Mouse (Mus musculus) forebrain, embryonic 13.5 days (tissue): ENCODE measurements at regions not wholly inside any gene's neighbourhood (a gene's known extent, or its start where the extent isn't known, plus 50 kb on each side); places are given as distances from the start of the nearest gene placed in this dataset.

Source experiments
- ATAC-seq: fragments of 200-750 bp; cut with Nextera tagmentation; 2 replicates; pipeline ENCODE4 v1.8.0; 2017
- H3K27ac ChIP-seq: fragments of 300-500 bp; sonication (generic); 2 replicates; pipeline ENCODE4 v1.5.1; 2015; ENCODE audit warnings: inconsistent platforms, mild to moderate bottlenecking, moderate library complexity
- H3K27me3 ChIP-seq: fragments of 300-500 bp; sonication (generic); 2 replicates; pipeline ENCODE4 v1.6.1; 2015; ENCODE audit warnings: mild to moderate bottlenecking, inconsistent platforms
- H3K36me3 ChIP-seq: fragments of 300-500 bp; sonication (generic); 2 replicates; pipeline ENCODE4 v1.6.1; 2015; ENCODE audit warnings: mild to moderate bottlenecking, inconsistent platforms; ENCODE audit not compliant: poor library complexity, severe bottlenecking
- H3K4me1 ChIP-seq: fragments of 300-500 bp; sonication (generic); 2 replicates; pipeline ENCODE4 v1.6.1; 2015; ENCODE audit warnings: inconsistent platforms
- H3K4me2 ChIP-seq: fragments of 300-500 bp; sonication (generic); 2 replicates; pipeline ENCODE4 v1.6.1; 2015; ENCODE audit warnings: inconsistent platforms, mild to moderate bottlenecking, moderate library complexity
- H3K4me3 ChIP-seq: fragments of 300-500 bp; sonication (generic); 2 replicates; pipeline ENCODE4 v1.5.1; 2015; ENCODE audit warnings: mild to moderate bottlenecking, inconsistent platforms
- H3K9ac ChIP-seq: fragments of 300-500 bp; sonication (generic); 2 replicates; pipeline ENCODE4 v1.6.1; 2015; ENCODE audit warnings: mild to moderate bottlenecking, inconsistent platforms
- H3K9me3 ChIP-seq: fragments of 300-500 bp; sonication (generic); replicated peaks from 2 replicates; pipeline ENCODE4 v1.6.1; 2016; ENCODE audit warnings: inconsistent platforms
- WGBS: fragments of 180-500 bp; shearing (Covaris S2); methylation state at CpG from one replicate; pipeline ENCODE4 v1.1.7; 2015; 5-methylcytosine and 5-hydroxymethylcytosine counted together

DNA sequence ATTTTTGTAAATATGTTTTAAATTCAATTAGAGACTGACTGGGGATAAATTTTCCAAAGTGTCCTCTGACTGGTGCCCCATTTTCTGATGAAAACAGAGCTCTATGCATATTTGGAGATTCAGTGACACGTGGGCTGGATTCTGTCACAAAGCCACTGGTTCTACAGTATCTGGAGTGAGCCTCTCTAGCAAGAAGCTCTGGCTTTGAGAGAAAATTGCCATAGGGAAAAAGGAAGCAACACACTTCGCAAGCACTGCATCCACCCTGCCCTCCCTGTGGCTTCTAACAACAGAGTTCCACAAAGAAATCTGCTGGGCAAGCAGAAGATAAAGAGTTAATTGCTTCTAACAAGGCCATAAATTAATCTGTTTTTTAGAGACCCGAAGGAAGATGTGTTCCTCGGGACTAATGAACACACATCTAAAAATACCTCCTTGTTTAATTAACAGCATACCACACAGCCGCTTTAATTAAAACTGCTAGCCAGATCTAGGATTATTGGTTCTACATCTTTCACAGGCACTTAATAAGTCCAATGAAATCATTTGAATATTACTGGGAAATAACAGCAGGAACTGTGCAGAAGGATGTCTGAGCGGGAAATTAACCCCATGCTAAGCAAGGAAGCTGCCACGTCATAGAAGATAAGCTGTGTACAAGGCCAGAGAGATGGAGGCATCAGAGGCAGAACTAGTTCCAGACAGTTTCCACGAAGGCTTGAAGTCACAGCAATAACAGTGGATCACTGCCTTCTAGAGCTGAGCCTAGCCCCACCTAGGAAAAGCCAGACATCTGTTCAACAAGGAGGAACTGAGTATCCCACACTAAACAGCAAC is 113.7 kb upstream of the Ccdc85a start:
- peaks cover 13% of the 10 kb centered on the region for H3K4me1 ChIP-seq
- H3K27me3 ChIP-seq: no peaks in the 10 kb centered on the region
- no peak overlapping the region for H3K9ac ChIP-seq
- H3K4me3 ChIP-seq: no peak overlapping the region
- no peaks in the 10 kb centered on the region for H3K36me3 ChIP-seq
- peak overlapping the region; percentile 52 for H3K27ac ChIP-seq
- peak; percentile 77 for ATAC-seq
- no peaks in the 10 kb centered on the region for H3K9me3 ChIP-seq
- H3K4me2 ChIP-seq: peak overlapping the region; percentile 27
- 22% methylated on average over 8 of the region's 8 CpGs for WGBS

DNA sequence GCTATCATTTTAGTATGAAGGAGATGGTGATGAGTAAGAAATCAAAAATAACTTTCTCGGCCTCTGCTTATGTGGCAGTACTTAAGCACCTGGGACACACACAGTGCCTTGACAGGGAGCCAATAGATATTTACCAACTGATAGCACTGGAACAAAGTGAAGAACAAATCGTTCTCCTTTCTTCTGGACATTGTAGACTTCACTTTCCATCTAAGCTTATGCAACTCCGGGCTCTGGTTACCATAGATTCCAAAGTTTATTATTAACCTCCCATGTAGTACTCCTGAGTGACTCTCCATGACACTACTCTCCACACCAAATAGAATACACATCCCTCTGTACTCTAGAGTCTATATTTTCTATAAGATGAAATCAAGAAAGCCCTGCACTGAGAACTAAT is 110.9 kb upstream of the Ccdc85a start:
- Histone ChIP-seq H3K4me2 (no peak overlapping the region), H3K9ac (no peak overlapping the region), H3K36me3 (no peaks in the 10 kb centered on the region)

DNA sequence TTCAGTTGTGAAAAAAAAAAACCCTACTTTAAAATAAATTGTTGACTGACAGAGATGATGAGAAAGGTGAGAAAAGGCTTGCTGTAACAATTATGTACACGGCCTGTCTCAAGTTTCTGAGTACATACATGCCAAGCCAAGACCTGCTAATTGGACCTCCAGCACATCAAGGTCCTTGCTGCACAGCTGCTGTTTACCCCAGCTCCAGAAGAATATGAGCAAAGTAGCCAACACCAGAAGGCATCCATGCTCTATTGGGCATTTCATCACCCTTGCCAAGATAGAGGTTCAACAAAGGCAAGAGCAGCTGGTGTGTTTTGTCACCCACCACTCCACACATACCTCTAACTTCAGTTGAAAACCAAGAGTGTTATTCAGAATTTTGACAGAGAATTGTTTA is 109.2 kb upstream of the Ccdc85a start:
- Histone ChIP-seq H3K4me2 (no peak overlapping the region), H3K4me1 (peaks cover 18% of the 10 kb centered on the region), H3K4me3 (no peak overlapping the region), H3K9me3 (no peaks in the 10 kb centered on the region), H3K36me3 (no peaks in the 10 kb centered on the region), H3K27me3 (no peaks in the 10 kb centered on the region), H3K27ac (no peak overlapping the region), H3K9ac (no peak overlapping the region)
- WGBS: 34% methylated on average over 1 of the region's 1 CpGs
- peak; percentile 79 for ATAC-seq

More for the DNA sequence above, 110.9 kb upstream of the Ccdc85a start:
- WGBS: 82% methylated on average over 3 of the region's 3 CpGs
- Histone ChIP-seq H3K4me1 (peaks cover 18% of the 10 kb centered on the region), H3K27ac (no peak overlapping the region), H3K4me3 (no peak overlapping the region), H3K9me3 (no peaks in the 10 kb centered on the region), H3K27me3 (no peaks in the 10 kb centered on the region)
- no peak for ATAC-seq

DNA sequence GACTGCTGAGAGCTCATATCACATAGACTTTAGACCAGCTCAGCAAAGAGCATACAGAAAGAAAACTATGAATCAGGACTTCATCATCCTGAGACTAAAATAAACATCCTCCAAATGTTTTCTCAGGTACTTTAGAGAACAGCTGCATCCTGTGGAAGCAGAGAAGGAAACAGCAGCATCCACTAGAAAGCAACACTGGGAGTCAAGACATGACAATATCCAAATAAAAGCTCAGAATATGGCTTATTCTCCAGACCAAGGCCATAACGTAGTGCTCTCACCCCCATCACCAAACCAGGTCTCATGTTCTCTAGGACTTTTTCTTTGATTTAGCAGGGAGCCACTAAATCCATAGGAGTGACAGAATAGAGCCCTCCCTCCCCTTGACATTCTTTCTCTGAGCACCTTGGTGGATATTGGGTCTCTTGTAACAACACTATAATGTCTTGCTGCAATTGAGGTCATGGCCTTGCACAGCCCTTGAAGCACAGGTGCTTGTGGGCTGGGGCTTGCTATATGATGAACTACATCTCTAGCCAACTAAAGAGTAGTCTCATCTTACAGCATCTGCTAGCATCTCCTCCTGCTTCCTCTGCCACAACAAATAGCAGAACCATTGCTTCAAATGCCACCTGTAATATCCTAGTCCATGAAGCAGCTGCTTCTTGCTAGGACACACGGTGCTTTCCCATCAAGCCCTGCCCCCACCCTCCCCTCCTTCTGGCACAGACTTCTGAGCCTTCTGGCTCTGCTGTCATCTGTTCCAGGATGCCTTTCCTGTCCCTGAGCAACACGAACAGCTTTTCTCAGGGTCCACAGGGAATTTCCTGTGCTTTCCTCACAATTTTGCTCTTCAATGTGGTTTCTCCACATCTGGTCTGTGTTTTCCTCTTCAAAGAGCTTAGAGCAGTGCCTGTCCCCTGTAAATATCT is 108.4 kb upstream of the Ccdc85a start:
- H3K4me3 ChIP-seq: no peak overlapping the region
- peaks cover 10% of the 10 kb centered on the region; the same call in 1 of the 2 replicates for H3K4me1 ChIP-seq
- peak overlapping the region; percentile 14 for H3K27ac ChIP-seq
- no peaks in the 10 kb centered on the region for H3K27me3 ChIP-seq
- H3K36me3 ChIP-seq: no peaks in the 10 kb centered on the region
- H3K9me3 ChIP-seq: no peaks in the 10 kb centered on the region
- 48% methylated on average over 3 of the region's 3 CpGs for WGBS
- H3K4me2 ChIP-seq: no peak overlapping the region
- peak; percentile 72 for ATAC-seq
- no peak overlapping the region for H3K9ac ChIP-seq

DNA sequence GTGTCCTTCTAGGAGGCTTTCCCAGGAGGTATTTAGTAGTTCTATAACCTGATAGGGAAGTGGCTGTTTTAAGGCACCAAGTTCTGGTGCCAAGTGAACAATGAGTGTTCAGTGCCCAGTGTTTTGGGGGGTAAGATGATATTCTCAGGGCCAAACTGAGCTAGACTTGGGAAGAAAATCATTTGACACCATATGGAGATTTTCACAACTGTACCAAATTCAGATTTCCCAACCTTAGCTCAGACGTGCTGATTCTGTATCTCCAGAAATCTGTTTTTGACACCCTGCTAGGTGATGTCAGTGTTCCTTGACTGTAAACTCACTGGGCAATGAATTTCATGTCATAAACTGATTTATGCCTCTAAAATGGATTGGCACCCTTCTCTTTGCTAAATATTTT is 104.3 kb upstream of the Ccdc85a start:
- no peak for ATAC-seq
- Histone ChIP-seq H3K9me3 (no peaks in the 10 kb centered on the region), H3K9ac (no peak overlapping the region), H3K4me1 (peaks cover 6% of the 10 kb centered on the region; the same call in 1 of the 2 replicates), H3K4me3 (no peak overlapping the region), H3K27me3 (no peaks in the 10 kb centered on the region), H3K4me2 (no peak overlapping the region), H3K27ac (no peak overlapping the region), H3K36me3 (no peaks in the 10 kb centered on the region)
- WGBS: 70% methylated on average over 1 of the region's 1 CpGs

GRCm38 (mm10) chr11:28685407-28685806 is 101.3 kb upstream of the Ccdc85a start:
- ATAC-seq: no peak
- no peak overlapping the region for H3K4me2 ChIP-seq
- H3K36me3 ChIP-seq: no peaks in the 10 kb centered on the region
- H3K27me3 ChIP-seq: no peaks in the 10 kb centered on the region
- no peak overlapping the region for H3K27ac ChIP-seq
- H3K9me3 ChIP-seq: no peaks in the 10 kb centered on the region
- 0 out of 2 replicates have a peak, but pooled peaks cover under 1% of the 10 kb centered on the region for H3K4me1 ChIP-seq
- no peak overlapping the region for H3K4me3 ChIP-seq
- H3K9ac ChIP-seq: no peak overlapping the region

- Histone ChIP-seq H3K4me3 (no peak overlapping the region), H3K27me3 (no peaks in the 10 kb centered on the region), H3K9me3 (no peaks in the 10 kb centered on the region), H3K4me2 (no peak overlapping the region), H3K9ac (no peak overlapping the region), H3K27ac (no peak overlapping the region), H3K36me3 (no peaks in the 10 kb centered on the region), H3K4me1 (peaks cover 4% of the 10 kb centered on the region; the same call in 1 of the 2 replicates)
- no peak for ATAC-seq
- 51% methylated on average over 3 of the region's 3 CpGs for WGBS
Observed at GRCm38 (mm10) chr11:28681311-28681710, 97.2 kb upstream of the Ccdc85a start.

- Histone ChIP-seq H3K9me3 (no peaks in the 10 kb centered on the region), H3K27ac (no peak overlapping the region), H3K4me2 (no peak overlapping the region), H3K4me1 (no peaks in the 10 kb centered on the region), H3K36me3 (no peaks in the 10 kb centered on the region), H3K27me3 (no peaks in the 10 kb centered on the region), H3K4me3 (no peak overlapping the region), H3K9ac (no peak overlapping the region)
- ATAC-seq: no peak
Observed at GRCm38 (mm10) chr11:28670765-28671164, 86.6 kb upstream of the Ccdc85a start.

- Histone ChIP-seq H3K4me1 (no peaks in the 10 kb centered on the region), H3K9me3 (no peaks in the 10 kb centered on the region), H3K9ac (no peak overlapping the region), H3K4me2 (no peak overlapping the region), H3K36me3 (no peaks in the 10 kb centered on the region), H3K27me3 (no peaks in the 10 kb centered on the region), H3K4me3 (no peak overlapping the region), H3K27ac (no peak overlapping the region)
- 89% methylated on average over 4 of the region's 4 CpGs for WGBS
- ATAC-seq: no peak
Observed at GRCm38 (mm10) chr11:28669359-28669758, 85.2 kb upstream of the Ccdc85a start.

DNA sequence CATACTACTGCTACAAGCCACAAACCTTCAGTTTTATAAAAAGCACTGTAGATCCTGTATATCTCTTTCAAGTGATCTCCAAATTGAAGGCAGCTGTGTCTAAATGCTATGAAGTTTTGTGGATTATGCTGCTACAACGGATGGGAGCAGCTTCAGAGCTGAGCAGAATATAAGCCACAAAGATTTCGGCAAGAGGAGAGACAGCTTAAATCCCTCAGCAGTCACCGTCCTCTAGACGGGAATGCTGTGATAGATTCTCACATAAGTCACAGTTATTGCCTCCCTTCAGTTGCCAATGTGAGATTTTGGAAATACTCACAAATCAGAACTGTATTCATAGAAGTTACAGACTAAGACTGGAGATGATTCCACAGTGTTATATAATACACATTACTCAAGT is 76.3 kb upstream of the Ccdc85a start:
- Histone ChIP-seq H3K36me3 (no peaks in the 10 kb centered on the region), H3K4me1 (no peaks in the 10 kb centered on the region), H3K4me3 (no peak overlapping the region), H3K9me3 (no peaks in the 10 kb centered on the region), H3K4me2 (no peak overlapping the region), H3K27me3 (no peaks in the 10 kb centered on the region), H3K27ac (no peak overlapping the region), H3K9ac (no peak overlapping the region)
- ATAC-seq: no peak
- 76% methylated on average over 4 of the region's 4 CpGs for WGBS

GRCm38 (mm10) chr11:28655169-28655846 is 71.2 kb upstream of the Ccdc85a start:
- no peaks in the 10 kb centered on the region for H3K27me3 ChIP-seq

GRCm38 (mm10) chr11:28649446-28649845 is 65.3 kb upstream of the Ccdc85a start:
- H3K27ac ChIP-seq: no peak overlapping the region
- no peak overlapping the region for H3K9ac ChIP-seq
- WGBS: 81% methylated on average over 7 of the region's 7 CpGs
- H3K9me3 ChIP-seq: no peaks in the 10 kb centered on the region
- H3K4me3 ChIP-seq: no peak overlapping the region
- no peaks in the 10 kb centered on the region for H3K36me3 ChIP-seq
- H3K4me2 ChIP-seq: no peak overlapping the region
- no peaks in the 10 kb centered on the region for H3K27me3 ChIP-seq
- H3K4me1 ChIP-seq: no peaks in the 10 kb centered on the region
- ATAC-seq: no peak

More at GRCm38 (mm10) chr11:28655169-28655846, 71.2 kb upstream of the Ccdc85a start:
- no peak overlapping the region for H3K4me3 ChIP-seq
- no peaks in the 10 kb centered on the region for H3K4me1 ChIP-seq
- ATAC-seq: no peak
- no peak overlapping the region for H3K9ac ChIP-seq
- H3K27ac ChIP-seq: no peak overlapping the region
- H3K4me2 ChIP-seq: no peak overlapping the region
- H3K9me3 ChIP-seq: no peaks in the 10 kb centered on the region
- no peaks in the 10 kb centered on the region for H3K36me3 ChIP-seq
- 87% methylated on average over 12 of the region's 12 CpGs for WGBS
